In the genomic region with DNA sequence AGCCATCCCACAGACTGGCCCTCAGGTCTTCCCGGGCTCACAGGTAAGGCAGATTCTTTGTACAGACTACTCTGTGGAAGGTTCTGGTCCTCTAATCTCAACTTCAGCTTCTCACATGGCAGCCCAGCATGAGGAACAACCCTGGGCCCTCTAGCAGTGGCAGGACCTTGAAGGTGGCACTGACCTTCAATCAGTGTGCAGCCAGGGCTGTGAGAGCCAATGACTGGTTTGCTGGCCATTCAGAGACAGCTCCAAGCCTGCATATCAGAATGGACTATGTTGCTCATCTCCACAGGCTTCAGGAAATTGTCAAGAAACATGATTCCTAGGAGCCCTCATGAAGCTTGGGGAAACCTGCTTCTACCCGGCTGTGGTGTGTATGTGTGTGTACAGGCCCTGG, we compare ENCODE assay signal across 17 mouse cellular contexts.
"Had no signal": no experiment of that assay in that cellular context is flagged by ENCODE, and none has a peak within 500 bp of the region (broad histone marks: within the 10 kb centered on the region; RNA-seq: fewer than 3 reads in every experiment).

No protein-coding gene starts in this region.

- H3K4me3 ChIP-seq: liver, embryonic 13.5 days; lung, embryonic 15.5 days; megakaryocyte, embryonic 14.5 days; midbrain, embryonic 15.5 days; neural tube, embryonic 13.5 days had no signal

- DNase-seq: kidney, postnatal 36 days; layer of hippocampus, adult 9-11 months; layer of hippocampus, postnatal 36 days; liver; liver, embryonic 13.5 days; liver, postnatal 0 days; lung, postnatal 14 days; retina, postnatal 1 day; thymus, adult 18-20 months; thymus, postnatal 14 days had no signal

- H3K27ac ChIP-seq: kidney, postnatal 0 days; liver, embryonic 13.5 days; lung, embryonic 15.5 days; macrophage; midbrain, embryonic 15.5 days; neural tube, embryonic 13.5 days had no signal

- H3K9me3 ChIP-seq: liver, embryonic 13.5 days; lung, embryonic 15.5 days; megakaryocyte, embryonic 14.5 days; midbrain, embryonic 15.5 days; neural tube, embryonic 13.5 days had no signal

- H3K9ac ChIP-seq: liver, embryonic 13.5 days; liver, postnatal 0 days; lung, embryonic 15.5 days; midbrain, embryonic 15.5 days; neural tube, embryonic 13.5 days had no signal

- H3K27me3 ChIP-seq: liver, embryonic 13.5 days; lung, embryonic 15.5 days; midbrain, embryonic 15.5 days; neural tube, embryonic 13.5 days had no signal

- H3K4me1 ChIP-seq: liver, embryonic 13.5 days had no signal

- H3K4me2 ChIP-seq: liver, embryonic 13.5 days; lung, embryonic 15.5 days; midbrain, embryonic 11.5 days; midbrain, embryonic 15.5 days; neural tube, embryonic 13.5 days had no signal

- ATAC-seq: liver, postnatal 0 days; midbrain, embryonic 15.5 days had no signal
